Mouse (Mus musculus): ENCODE results near the gene Ddx23. TPM values are rescaled to one million over a fixed set of nuclear protein-coding genes. Genes with fewer than 3 reads are reported as not detected.

Gene Ddx23
- polyA plus RNA-seq, 1 experiment from 2014 or later = 17.8 TPM

GRCm38 (mm10) chr15:98644406-98644805, 18.3 kb downstream of the Ddx23 start:
- Histone ChIP-seq H3K9ac (no peak overlapping the region), H3K27ac (no peak overlapping the region), H3K27me3 (peaks cover 3% of the 10 kb centered on the region; the same call in 1 of the 2 replicates), H3K36me3 (peaks cover 58% of the 10 kb centered on the region), H3K9me3 (replicated peaks) (no peaks in the 10 kb centered on the region), H3K4me1 (replicated peaks) (no peaks in the 10 kb centered on the region), H3K4me2 (no peak overlapping the region), H3K4me3 (no peak overlapping the region)
- 88% methylated on average over 12 of the region's 12 CpGs for WGBS
- no peak for ATAC-seq (replicated peaks; ENCODE audit: insufficient number of reproducible peaks, insufficient read depth, low FRiP score, low read depth)

DNA sequence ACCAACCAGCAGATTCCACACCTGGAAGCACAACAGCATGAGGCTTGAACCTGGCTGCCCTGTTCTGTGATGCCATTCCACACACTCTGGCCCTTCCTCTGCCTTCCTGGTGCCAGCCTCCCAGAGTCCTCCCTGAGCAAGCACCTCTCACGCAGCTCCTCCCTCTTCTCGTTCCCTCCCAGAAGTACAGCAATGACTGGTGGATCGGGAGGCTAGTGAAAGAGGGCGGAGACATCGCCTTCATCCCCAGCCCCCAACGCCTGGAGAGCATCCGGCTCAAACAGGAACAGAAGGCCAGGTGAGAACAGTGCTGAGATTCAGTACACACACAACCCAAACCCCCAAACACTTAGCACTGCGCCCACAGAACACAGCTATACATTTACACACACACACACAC, 22.5 kb downstream of the Ddx23 start:
- no peak for ATAC-seq (replicated peaks; ENCODE audit: insufficient number of reproducible peaks, insufficient read depth, low FRiP score, low read depth)
- H3K36me3 ChIP-seq = peaks cover 16% of the 10 kb centered on the region
- H3K27me3 ChIP-seq = peaks cover 25% of the 10 kb centered on the region
- 38% methylated on average over 8 of the region's 8 CpGs for WGBS
- H3K4me3 ChIP-seq = no peak overlapping the region
- H3K4me2 ChIP-seq = no peak overlapping the region
- no peaks in the 10 kb centered on the region for H3K9me3 ChIP-seq (replicated peaks)
- no peak overlapping the region for H3K27ac ChIP-seq
- peaks cover 17% of the 10 kb centered on the region for H3K4me1 ChIP-seq (replicated peaks)
- no peak overlapping the region for H3K9ac ChIP-seq

- Histone ChIP-seq H3K27ac (no peak overlapping the region), H3K9ac (no peak overlapping the region), H3K4me3 (no peak overlapping the region), H3K27me3 (peaks cover 47% of the 10 kb centered on the region), H3K4me2 (no peak overlapping the region), H3K9me3 (replicated peaks) (no peaks in the 10 kb centered on the region), H3K4me1 (replicated peaks) (peaks cover 32% of the 10 kb centered on the region), H3K36me3 (no peaks in the 10 kb centered on the region)
- no peak for ATAC-seq (replicated peaks; ENCODE audit: insufficient number of reproducible peaks, insufficient read depth, low FRiP score, low read depth)
- WGBS = 55% methylated on average over 3 of the region's 3 CpGs
These were observed 25.5 kb downstream of the Ddx23 start for GRCm38 (mm10) chr15:98637155-98637554.

- no peak overlapping the region for H3K4me3 ChIP-seq
These were observed 26.2 kb downstream of the Ddx23 start for GRCm38 (mm10) chr15:98636517-98636916.

GRCm38 (mm10) chr15:98635291-98635841, 27.3 kb downstream of the Ddx23 start:
- 5% methylated on average over 21 of the region's 21 CpGs for WGBS
- Histone ChIP-seq H3K36me3 (no peaks in the 10 kb centered on the region), H3K9me3 (replicated peaks) (no peaks in the 10 kb centered on the region), H3K9ac (peak overlapping the region; percentile 70), H3K27me3 (peaks cover 63% of the 10 kb centered on the region), H3K4me3 (peak overlapping the region; percentile 77), H3K27ac (no peak overlapping the region), H3K4me2 (peak overlapping the region; percentile 91), H3K4me1 (replicated peaks) (peaks cover 47% of the 10 kb centered on the region)
- no peak for ATAC-seq (replicated peaks; ENCODE audit: insufficient number of reproducible peaks, insufficient read depth, low FRiP score, low read depth)

More at GRCm38 (mm10) chr15:98636517-98636916, 26.2 kb downstream of the Ddx23 start:
- Histone ChIP-seq H3K27ac (no peak overlapping the region), H3K9me3 (replicated peaks) (no peaks in the 10 kb centered on the region), H3K4me2 (no peak overlapping the region), H3K4me1 (replicated peaks) (peaks cover 39% of the 10 kb centered on the region), H3K27me3 (peaks cover 52% of the 10 kb centered on the region), H3K9ac (no peak overlapping the region), H3K36me3 (no peaks in the 10 kb centered on the region)
- WGBS = 51% methylated on average over 5 of the region's 5 CpGs
- ATAC-seq (replicated peaks; ENCODE audit: insufficient number of reproducible peaks, insufficient read depth, low FRiP score, low read depth) = no peak

DNA sequence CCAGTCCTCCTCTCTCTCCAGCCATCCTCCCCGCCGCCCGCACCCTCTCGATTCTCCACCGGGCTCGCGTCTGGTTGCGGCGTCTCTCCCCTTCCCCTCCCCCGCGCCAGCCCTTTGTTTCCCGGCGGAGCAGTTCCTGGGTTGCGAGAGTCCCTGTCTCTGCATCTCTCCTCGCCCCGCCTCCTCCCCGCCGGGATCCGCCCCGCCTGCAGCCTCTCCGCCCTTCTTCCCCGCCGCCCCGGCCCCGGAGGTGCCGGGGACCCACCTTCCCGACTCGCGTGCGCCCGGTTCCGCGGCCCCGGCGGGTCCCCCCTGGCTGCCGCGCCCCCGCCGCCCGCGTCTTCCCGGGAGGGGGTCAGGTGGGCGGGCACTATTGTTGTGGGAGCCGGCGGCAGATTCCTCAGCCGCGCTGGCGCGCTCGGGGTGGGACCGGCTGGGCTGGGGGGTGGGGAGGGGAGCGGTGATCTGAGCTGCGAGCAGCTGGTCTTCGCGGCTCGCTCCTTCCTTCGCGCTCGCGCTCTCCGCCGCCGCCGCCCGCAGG, 28.1 kb downstream of the Ddx23 start:
- WGBS = 2% methylated on average over 56 of the region's 65 CpGs
- H3K4me2 ChIP-seq = peak overlapping the region; percentile 91
- peak; percentile 43; the same call in 1 of the 2 replicates for ATAC-seq (replicated peaks; ENCODE audit: insufficient number of reproducible peaks, insufficient read depth, low FRiP score, low read depth)
- H3K9ac ChIP-seq = peak overlapping the region; percentile 70
- H3K4me3 ChIP-seq = peak overlapping the region; percentile 77
- no peaks in the 10 kb centered on the region for H3K9me3 ChIP-seq (replicated peaks)
- no peaks in the 10 kb centered on the region for H3K36me3 ChIP-seq
- H3K27me3 ChIP-seq = peaks cover 68% of the 10 kb centered on the region
- H3K27ac ChIP-seq = peak overlapping the region; percentile 8; the same call in 1 of the 2 replicates
- H3K4me1 ChIP-seq (replicated peaks) = peaks cover 53% of the 10 kb centered on the region

DNA sequence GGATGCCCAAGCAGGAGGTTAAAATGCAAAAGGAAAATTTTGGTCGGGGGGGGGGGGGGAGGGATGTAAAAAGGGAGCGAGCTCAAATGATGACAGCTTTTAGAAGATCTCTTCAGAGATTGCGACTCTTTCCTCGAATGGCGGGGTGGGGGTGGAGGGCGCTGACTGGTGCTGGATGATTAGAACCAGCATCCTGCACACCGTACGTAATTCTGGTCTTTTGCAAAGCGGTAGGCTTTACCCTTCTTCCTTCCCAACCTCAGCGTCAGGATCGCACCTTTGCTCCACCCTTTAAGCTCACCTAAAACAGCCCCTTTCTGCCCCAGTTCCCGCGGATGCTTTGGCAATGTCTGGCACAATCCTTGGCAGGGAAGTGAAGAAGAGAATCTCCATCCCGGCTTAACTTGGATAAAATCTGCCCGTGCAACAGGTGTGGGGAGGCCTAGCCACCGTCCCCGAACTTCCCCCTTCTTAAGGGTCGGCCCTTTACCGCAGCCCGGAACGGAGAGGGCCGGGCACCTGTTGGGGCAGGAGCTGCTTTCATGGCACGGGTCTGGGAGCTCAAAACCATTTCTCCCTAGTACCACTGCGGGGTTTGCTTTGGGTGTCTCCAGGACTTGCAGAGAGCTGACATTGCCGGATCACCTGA, 28.7 kb downstream of the Ddx23 start:
- Histone ChIP-seq H3K9me3 (replicated peaks) (no peaks in the 10 kb centered on the region), H3K4me3 (peak overlapping the region; percentile 77), H3K36me3 (no peaks in the 10 kb centered on the region), H3K4me2 (peak overlapping the region; percentile 91), H3K4me1 (replicated peaks) (peaks cover 60% of the 10 kb centered on the region), H3K27me3 (peaks cover 64% of the 10 kb centered on the region), H3K27ac (peak overlapping the region; percentile 8; the same call in 1 of the 2 replicates), H3K9ac (peak overlapping the region; percentile 70)
- no peak for ATAC-seq (replicated peaks; ENCODE audit: insufficient number of reproducible peaks, insufficient read depth, low FRiP score, low read depth)
- 1% methylated on average over 25 of the region's 25 CpGs for WGBS

GRCm38 (mm10) chr15:98632921-98633320, 29.8 kb downstream of the Ddx23 start:
- Histone ChIP-seq H3K4me3 (peak overlapping the region; percentile 77), H3K27ac (no peak overlapping the region), H3K4me2 (peak overlapping the region; percentile 91), H3K4me1 (replicated peaks) (peaks cover 69% of the 10 kb centered on the region), H3K9ac (peak overlapping the region; percentile 53; the same call in 1 of the 2 replicates), H3K27me3 (peaks cover 73% of the 10 kb centered on the region), H3K9me3 (replicated peaks) (no peaks in the 10 kb centered on the region), H3K36me3 (no peaks in the 10 kb centered on the region)
- no peak for ATAC-seq (replicated peaks; ENCODE audit: insufficient number of reproducible peaks, insufficient read depth, low FRiP score, low read depth)
- 5% methylated on average over 4 of the region's 4 CpGs for WGBS

DNA sequence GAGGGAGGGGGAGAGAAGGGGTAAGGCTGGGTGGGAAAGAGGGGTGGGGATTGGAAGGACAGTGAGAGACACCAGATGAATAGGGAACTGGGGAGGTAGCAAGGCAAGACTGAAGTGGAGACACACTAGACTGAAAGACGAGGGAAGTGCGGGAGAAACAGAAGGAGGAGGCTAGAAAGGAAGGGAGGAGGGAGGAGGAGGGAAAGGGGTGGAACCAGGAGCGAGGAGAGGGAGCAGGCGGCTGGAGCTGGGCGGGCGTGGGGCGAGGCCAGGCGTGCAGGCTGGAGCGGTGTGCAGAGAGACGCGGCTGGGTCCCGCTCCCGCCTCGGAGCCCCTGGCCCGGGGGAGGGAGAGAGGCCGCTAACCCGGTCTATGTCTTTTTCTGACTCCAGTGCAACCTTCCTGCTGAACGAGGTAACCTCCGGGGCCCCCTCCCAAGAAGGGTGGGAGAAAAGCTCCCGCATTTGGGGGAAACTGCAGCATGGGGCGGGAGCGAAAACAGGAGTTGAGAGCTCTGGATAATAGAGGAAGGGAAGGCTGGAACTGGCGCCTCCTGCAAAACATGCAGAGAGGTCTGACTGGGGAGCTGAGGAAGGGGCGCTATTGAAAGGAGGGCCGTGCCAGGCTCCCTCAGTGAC, 30.5 kb downstream of the Ddx23 start:
- H3K4me3 ChIP-seq = peak overlapping the region; percentile 77
- no peaks in the 10 kb centered on the region for H3K9me3 ChIP-seq (replicated peaks)
- peak; percentile 66 for ATAC-seq (replicated peaks; ENCODE audit: insufficient number of reproducible peaks, insufficient read depth, low FRiP score, low read depth)
- peak overlapping the region; percentile 53 for H3K9ac ChIP-seq
- H3K4me1 ChIP-seq (replicated peaks) = peaks cover 69% of the 10 kb centered on the region
- H3K36me3 ChIP-seq = no peaks in the 10 kb centered on the region
- 0 out of 2 replicates have a peak overlapping the region, but pooled peaks have one; percentile 20 for H3K27ac ChIP-seq
- peaks cover 69% of the 10 kb centered on the region for H3K27me3 ChIP-seq
- H3K4me2 ChIP-seq = peak overlapping the region; percentile 91
- WGBS = 1% methylated on average over 25 of the region's 25 CpGs

DNA sequence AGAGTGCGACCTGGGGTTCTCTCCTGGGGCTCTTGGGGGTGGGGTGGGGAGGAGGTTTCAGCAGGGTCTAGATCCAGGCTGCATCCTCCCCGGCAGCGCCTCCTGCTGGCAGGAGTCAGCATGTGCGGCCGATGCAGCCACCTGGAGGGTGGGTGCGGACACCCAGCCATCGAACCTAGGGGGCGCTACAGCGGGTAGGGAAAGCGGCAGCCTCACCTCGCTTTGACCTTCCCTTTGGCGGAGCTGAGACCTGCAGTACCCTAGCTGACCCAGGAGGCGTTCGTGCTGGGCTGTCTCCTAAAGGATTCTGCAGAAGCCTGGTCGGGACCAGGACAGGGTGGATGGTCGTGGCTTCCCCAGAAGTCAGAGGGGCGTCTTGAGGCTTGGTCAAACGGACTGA, 31.2 kb downstream of the Ddx23 start:
- Histone ChIP-seq H3K4me1 (replicated peaks) (peaks cover 67% of the 10 kb centered on the region), H3K27me3 (peaks cover 61% of the 10 kb centered on the region)
- 0 out of 2 replicates have a peak, but pooled peaks have one; percentile 5 for ATAC-seq (replicated peaks; ENCODE audit: insufficient number of reproducible peaks, insufficient read depth, low FRiP score, low read depth)

GRCm38 (mm10) chr15:98630540-98630939, 32.2 kb downstream of the Ddx23 start, which contains the start of gene Cacnb3:
Gene Cacnb3, plus strand, starts transcription at chr15:98630840.
- Histone ChIP-seq H3K27me3 (peaks cover 53% of the 10 kb centered on the region), H3K4me3 (peak within 1 kb of the TSS; percentile 77), H3K27ac (0 out of 2 replicates have a peak within 1 kb of the TSS, but pooled peaks have one; percentile 20), H3K9ac (peak within 1 kb of the TSS; percentile 53; the same call in 1 of the 2 replicates), H3K4me1 (replicated peaks) (peaks cover 66% of the 10 kb centered on the region), H3K4me2 (peak within 1 kb of the TSS; percentile 91), H3K9me3 (replicated peaks) (no peaks in the 10 kb centered on the region), H3K36me3 (no peaks in the 10 kb centered on the region)
- WGBS = 40% methylated on average over 4 of the region's 4 CpGs
- no peak for ATAC-seq (replicated peaks; ENCODE audit: insufficient number of reproducible peaks, insufficient read depth, low FRiP score, low read depth)

More for the DNA sequence above, 31.2 kb downstream of the Ddx23 start:
- WGBS = under 1% methylated on average over 18 of the region's 18 CpGs
- Histone ChIP-seq H3K4me2 (peak overlapping the region; percentile 91), H3K27ac (0 out of 2 replicates have a peak overlapping the region, but pooled peaks have one; percentile 20), H3K4me3 (peak overlapping the region; percentile 77), H3K9me3 (replicated peaks) (no peaks in the 10 kb centered on the region), H3K9ac (peak overlapping the region; percentile 53), H3K36me3 (no peaks in the 10 kb centered on the region)
